ENCODE assay signal across 7 mouse cellular contexts in genomic region chr1:59684819-59685755, GRCm38 (mm10). TPM values are rescaled to one million over a fixed set of nuclear protein-coding genes. Genes with fewer than 3 reads are reported as not detected.
A peak's percentile ranks its signal among the peaks of the same experiment; 100 is the strongest.
DNase-seq lines count a peak whose midpoint lies in the region; ATAC-seq lines count a peak whose summit lies in the region.

TSS of gene Nop58 (plus strand) at chr1:59684971.

- H3K9me3 ChIP-seq in embryonic facial prominence, embryonic 12.5 days, result no peaks in the 10 kb centered on the region
- no peaks in the 10 kb centered on the region for H3K9me3 ChIP-seq in limb, embryonic 11.5 days (ENCODE audit: control insufficient read depth, low read length)
- H3K9me3 ChIP-seq in midbrain, embryonic 14.5 days (ENCODE audit: control insufficient read depth, low read length), result no peaks in the 10 kb centered on the region

- DNase-seq in adrenal gland, postnatal 25 days, result peak; percentile 77
- DNase-seq in heart, adult 11 months, result peak; percentile 99
- DNase-seq in kidney, adult 18-20 months, result peak; percentile 89
- peak; percentile 89 for DNase-seq in limb, embryonic 11.5 days (ENCODE audit: low spot score)
- peak; percentile 98 for DNase-seq in midbrain, embryonic 14.5 days
- peak; percentile 69 to 72 for DNase-seq in spleen, adult 18-20 months

- H3K27ac ChIP-seq in embryonic facial prominence, embryonic 12.5 days, result peak within 1 kb of the TSS; percentile 88
- H3K27ac ChIP-seq in limb, embryonic 11.5 days (replicated peaks; ENCODE audit: low read depth, low read length), result peak within 1 kb of the TSS; percentile 68; the same call in 1 of the 2 replicates
- H3K27ac ChIP-seq in midbrain, embryonic 14.5 days (replicated peaks; ENCODE audit: low read depth, low read length), result peak within 1 kb of the TSS; percentile 82

- ATAC-seq in embryonic facial prominence, embryonic 12.5 days (ENCODE audit: insufficient number of reproducible peaks, insufficient read depth, low FRiP score, low TSS enrichment), result peak; percentile 89
- peak; percentile 95 for ATAC-seq in limb, embryonic 11.5 days (ENCODE audit: insufficient number of reproducible peaks, low FRiP score, low TSS enrichment, low read depth)
- peak; percentile 97 for ATAC-seq in midbrain, embryonic 14.5 days (ENCODE audit: low FRiP score, low TSS enrichment)

- H3K4me2 ChIP-seq in embryonic facial prominence, embryonic 12.5 days (replicated peaks), result peak within 1 kb of the TSS; percentile 79
- H3K4me2 ChIP-seq in limb, embryonic 11.5 days (ENCODE audit: low read depth, severe bottlenecking), result peak within 1 kb of the TSS; percentile 84
- H3K4me2 ChIP-seq in midbrain, embryonic 14.5 days (ENCODE audit: low read length), result peak within 1 kb of the TSS; percentile 91

- under 1% methylated on average over 49 of the region's 49 CpGs for WGBS in embryonic facial prominence, embryonic 12.5 days
- WGBS in limb, embryonic 11.5 days, result under 1% methylated on average over 49 of the region's 49 CpGs
- under 1% methylated on average over 49 of the region's 49 CpGs for WGBS in midbrain, embryonic 14.5 days

- peaks cover 8% of the 10 kb centered on the region; the same call in 1 of the 2 replicates for H3K36me3 ChIP-seq in embryonic facial prominence, embryonic 12.5 days
- no peaks in the 10 kb centered on the region; the same call in 1 of the 2 replicates for H3K36me3 ChIP-seq in limb, embryonic 11.5 days (ENCODE audit: control insufficient read depth, insufficient read depth, low read length)
- 0 out of 2 replicates have a peak, but pooled peaks cover 2% of the 10 kb centered on the region for H3K36me3 ChIP-seq in midbrain, embryonic 14.5 days (ENCODE audit: control insufficient read depth, insufficient read depth, low read length)

- peak within 1 kb of the TSS; percentile 83 for H3K4me3 ChIP-seq in embryonic facial prominence, embryonic 12.5 days
- H3K4me3 ChIP-seq in limb, embryonic 11.5 days (ENCODE audit: low read depth, low read length), result peak within 1 kb of the TSS; percentile 80
- H3K4me3 ChIP-seq in midbrain, embryonic 14.5 days (replicated peaks; ENCODE audit: low read depth, low read length), result peak within 1 kb of the TSS; percentile 69

- H3K9ac ChIP-seq in embryonic facial prominence, embryonic 12.5 days, result peak within 1 kb of the TSS; percentile 72
- H3K9ac ChIP-seq in limb, embryonic 11.5 days (ENCODE audit: low read length), result peak within 1 kb of the TSS; percentile 89
- peak within 1 kb of the TSS; percentile 56 for H3K9ac ChIP-seq in midbrain, embryonic 14.5 days (replicated peaks; ENCODE audit: low read length)

- H3K27me3 ChIP-seq in embryonic facial prominence, embryonic 12.5 days, result no peaks in the 10 kb centered on the region
- H3K27me3 ChIP-seq in limb, embryonic 11.5 days (ENCODE audit: control insufficient read depth, insufficient read depth, low read length), result no peaks in the 10 kb centered on the region
- H3K27me3 ChIP-seq in midbrain, embryonic 14.5 days (ENCODE audit: control insufficient read depth, insufficient read depth, low read length), result no peaks in the 10 kb centered on the region

- peaks cover 12% of the 10 kb centered on the region for H3K4me1 ChIP-seq in embryonic facial prominence, embryonic 12.5 days
- H3K4me1 ChIP-seq in limb, embryonic 11.5 days (ENCODE audit: control insufficient read depth, insufficient read depth, low read length), result peaks cover 6% of the 10 kb centered on the region; the same call in 1 of the 2 replicates
- H3K4me1 ChIP-seq in midbrain, embryonic 14.5 days (ENCODE audit: control insufficient read depth, insufficient read depth, low read length), result peaks cover 23% of the 10 kb centered on the region

RNA-seq across cellular contexts. Expression of gene Nop58, which starts in this region (rescaled TPM):
- total RNA-seq in adrenal gland, postnatal 25 days (2021), result 103 and 116 TPM in 2 replicates
- polyA plus RNA-seq in embryonic facial prominence, embryonic 12.5 days (2016; fragmentation: Nextera tagmentation; extraction: Ambion mirVana), result 243 and 271 TPM in 2 replicates
- 281 and 317 TPM in 2 replicates for polyA plus RNA-seq in limb, embryonic 11.5 days (2014; fragmentation: Nextera tagmentation; extraction: Ambion mirVana)
- 135 and 140 TPM in 2 replicates for polyA plus RNA-seq in midbrain, embryonic 14.5 days (2014; fragmentation: Nextera tagmentation; extraction: Ambion mirVana)

Comparison
In these comparisons a context has a peak if more than half of its experiments do, and no peak if none do; other contexts are left out.
1. Peak in every context shown above with its lines: DNase-seq, ATAC-seq, H3K4me3 ChIP-seq and H3K27ac ChIP-seq.